Mouse (Mus musculus): ENCODE results near the gene Cntn5.

Cntn5 gene

GRCm38 (mm10) chr9:10904616-10905363, at the start of gene Cntn5:
Cntn5 (minus strand) TSS chr9:10904775.
- peak; percentile 11 for DNase-seq (ENCODE audit: low read depth, low spot score)

DNA sequence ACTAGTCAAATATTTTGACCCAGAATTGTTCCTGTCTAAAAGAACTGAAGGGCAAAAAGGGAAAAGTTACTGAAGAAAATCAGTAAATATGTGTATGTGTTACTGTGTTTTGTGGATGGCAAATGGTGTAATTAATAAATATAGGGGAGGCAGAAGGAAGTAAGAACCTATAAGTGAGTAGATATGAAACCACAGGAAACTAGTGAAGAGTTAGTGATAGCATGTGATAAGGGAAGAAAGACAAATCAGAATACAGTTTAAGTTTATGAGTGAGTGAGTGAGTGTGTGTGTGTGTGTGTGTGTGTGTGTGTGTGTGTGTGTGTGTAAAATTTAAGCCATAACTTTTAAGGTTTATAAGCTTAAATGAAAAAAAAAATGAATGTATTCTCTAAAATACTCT, 45.9 kb upstream of the Cntn5 start:
- DNase-seq (ENCODE audit: low read depth, low spot score), result no peak

DNA sequence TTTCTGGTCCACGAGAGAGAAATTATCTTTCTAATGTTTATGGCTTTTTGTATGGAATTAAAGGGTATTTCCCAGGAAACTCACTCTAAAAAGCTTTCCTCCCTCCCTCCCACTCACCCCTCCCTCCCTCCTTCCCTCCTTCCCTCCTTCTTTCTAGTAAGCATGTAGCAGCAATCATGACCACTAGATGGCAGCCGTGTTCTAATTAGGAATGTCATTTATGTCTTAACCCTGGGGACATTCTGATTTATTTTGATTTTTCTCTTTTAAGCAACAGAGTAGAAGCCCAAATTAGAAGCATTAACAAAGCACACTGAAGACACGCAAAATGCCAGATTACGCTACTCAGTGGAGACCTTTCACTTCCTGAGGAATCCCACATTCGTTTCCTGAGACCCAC, 5.0 kb upstream of the Cntn5 start:
- peak; percentile 64 for DNase-seq (ENCODE audit: low read depth, low spot score)

DNA sequence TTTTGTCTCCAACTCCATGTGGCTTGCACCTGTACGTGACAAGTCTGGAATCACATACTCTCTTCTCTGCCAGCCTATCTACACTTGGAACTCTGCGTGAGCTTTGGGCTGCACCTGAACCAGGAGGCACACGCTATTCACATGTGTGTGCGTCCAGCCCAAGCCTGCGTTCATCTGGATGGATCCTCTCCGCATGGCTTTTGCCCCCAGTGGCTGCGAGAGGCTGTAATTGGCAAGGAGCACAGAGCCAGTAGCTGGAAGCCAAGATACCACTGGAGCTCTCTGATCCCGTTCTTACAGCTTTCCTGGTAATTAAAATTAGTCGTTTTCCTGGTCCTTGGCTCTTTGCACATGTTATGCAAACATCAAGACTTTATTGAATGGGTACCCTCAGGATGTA, 1.1 kb upstream of the Cntn5 start:
- no peak for DNase-seq (ENCODE audit: low read depth, low spot score)

DNA sequence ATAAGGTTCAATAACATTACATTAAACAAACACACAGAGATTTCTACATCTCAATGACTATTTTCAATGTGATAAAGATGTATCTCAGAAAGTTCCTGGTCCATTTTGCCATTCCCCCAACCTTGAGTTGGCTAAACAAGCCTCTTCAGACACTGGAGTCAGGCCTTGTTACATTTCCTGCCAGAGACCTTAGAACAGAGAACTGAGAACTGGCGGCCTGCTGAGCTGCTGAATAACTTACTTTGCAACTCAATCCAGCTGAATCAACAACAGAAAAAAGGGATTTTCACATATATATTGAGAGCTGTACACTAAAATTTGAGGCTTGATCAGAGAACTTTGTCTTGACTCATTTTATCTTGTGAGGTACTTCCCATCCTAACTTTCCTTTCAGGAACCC, 24.8 kb downstream of the Cntn5 start:
- no peak for DNase-seq (ENCODE audit: low read depth, low spot score)

GRCm38 (mm10) chr9:10873881-10874280, 30.7 kb downstream of the Cntn5 start:
- no peak for DNase-seq (ENCODE audit: low read depth, low spot score)

- no peak for DNase-seq (ENCODE audit: low read depth, low spot score)
Measured at GRCm38 (mm10) chr9:10856204-10856892, 48.2 kb downstream of the Cntn5 start.

GRCm38 (mm10) chr9:10816711-10817110, 87.9 kb downstream of the Cntn5 start:
- no peak for DNase-seq (ENCODE audit: low read depth, low spot score)

- DNase-seq (ENCODE audit: low read depth, low spot score), result no peak
Measured at GRCm38 (mm10) chr9:10797158-10797557, 107.4 kb downstream of the Cntn5 start.

DNA sequence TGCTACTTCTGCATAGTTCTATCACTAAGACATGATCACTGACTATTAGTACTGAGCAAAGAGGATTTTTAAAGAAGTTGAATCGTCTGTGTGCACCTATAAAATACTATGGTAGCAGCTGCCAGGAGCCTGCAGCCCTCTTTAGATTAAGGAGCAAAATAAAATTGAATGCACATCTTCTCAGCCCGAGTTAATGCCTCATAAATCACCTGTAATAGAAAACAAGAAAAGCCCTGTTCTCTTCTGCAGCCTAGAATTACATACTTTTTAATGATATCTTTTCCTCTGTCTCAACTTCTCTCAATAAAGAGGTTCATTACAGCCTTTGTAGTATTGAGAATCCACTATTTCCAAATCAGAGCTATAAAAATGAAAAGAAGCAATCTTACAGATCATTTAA, 109.5 kb downstream of the Cntn5 start:
- no peak for DNase-seq (ENCODE audit: low read depth, low spot score)

DNA sequence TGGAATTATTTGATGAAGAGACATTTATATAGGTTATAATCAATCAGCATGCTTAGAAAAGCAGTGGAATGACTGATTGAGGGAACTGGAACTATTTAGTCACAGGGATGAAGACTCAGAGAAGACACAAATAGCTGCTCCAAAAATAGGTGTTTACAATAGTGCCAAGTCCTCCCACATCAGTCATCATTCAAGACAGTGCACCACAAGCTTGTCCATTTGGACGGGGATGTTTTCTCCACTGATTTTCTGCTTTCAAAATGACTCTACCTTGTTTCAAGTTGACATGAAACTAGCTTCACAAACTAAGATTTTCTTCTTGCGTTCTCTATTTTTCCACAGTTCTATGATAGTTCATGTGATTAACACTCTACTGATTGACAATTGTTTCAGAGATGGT, 172.7 kb downstream of the Cntn5 start:
- no peak for DNase-seq (ENCODE audit: low read depth, low spot score)

DNA sequence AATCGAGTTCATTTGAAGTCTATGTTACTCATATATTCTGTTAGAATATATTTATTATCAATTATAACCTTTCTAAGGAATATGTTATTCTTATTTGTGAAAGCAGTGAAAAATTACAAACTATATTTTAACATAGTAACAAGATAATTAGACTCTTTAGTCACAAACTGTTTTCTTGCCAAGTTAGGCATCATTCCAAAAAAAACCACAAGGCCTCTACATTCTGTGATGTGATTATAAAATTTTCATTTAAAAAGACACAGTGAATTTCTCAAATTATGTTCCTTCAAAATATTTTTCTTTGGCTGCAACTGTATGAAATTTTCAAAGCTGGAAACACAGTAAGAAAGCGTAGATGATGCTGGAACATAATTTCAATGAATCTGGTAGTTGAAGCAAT, 180.4 kb downstream of the Cntn5 start:
- no peak for DNase-seq (ENCODE audit: low read depth, low spot score)

- DNase-seq (ENCODE audit: low read depth, low spot score), result no peak
Measured at GRCm38 (mm10) chr9:10722121-10722520, 182.5 kb downstream of the Cntn5 start.

DNA sequence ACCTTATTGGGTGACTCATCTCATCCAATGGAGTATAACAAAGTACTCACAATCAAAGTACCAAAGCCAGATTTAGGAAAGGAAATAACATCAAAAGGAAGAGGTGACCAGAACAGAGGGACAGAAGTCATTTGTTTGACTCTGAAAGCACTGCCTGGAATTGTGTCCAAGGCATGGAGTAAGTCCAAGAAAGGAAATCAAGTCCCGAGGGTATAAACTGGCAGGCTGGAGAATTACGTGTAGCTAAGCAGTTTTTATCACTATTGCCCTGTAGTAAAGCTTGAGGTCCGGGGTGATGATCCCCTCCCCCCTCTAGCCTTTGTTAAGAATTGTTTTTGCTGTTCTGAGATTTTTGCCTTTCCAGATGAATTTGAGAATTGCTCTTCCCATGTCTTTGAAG, 185.6 kb downstream of the Cntn5 start:
- no peak for DNase-seq (ENCODE audit: low read depth, low spot score)

GRCm38 (mm10) chr9:10713641-10714040, 190.9 kb downstream of the Cntn5 start:
- no peak for DNase-seq (ENCODE audit: low read depth, low spot score)

DNA sequence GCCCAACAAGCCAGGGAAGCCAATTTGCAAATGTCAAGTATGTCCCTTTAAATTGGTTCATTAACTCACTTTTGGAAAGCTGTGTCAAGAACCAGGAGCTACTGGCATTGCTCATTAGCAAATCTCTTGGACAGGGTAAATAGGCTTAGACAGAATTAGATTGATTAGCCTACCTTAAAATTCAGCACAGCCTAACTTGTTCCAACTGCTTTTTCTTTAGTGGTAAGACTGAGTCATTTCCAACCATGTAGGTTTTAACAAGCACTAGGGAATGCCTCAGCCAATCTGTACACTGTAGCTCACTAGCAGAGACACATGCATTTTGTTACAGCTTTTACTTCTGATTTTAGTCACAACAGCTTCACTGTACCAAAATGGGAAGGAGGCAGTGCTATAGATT, 222.9 kb downstream of the Cntn5 start:
- no peak for DNase-seq (ENCODE audit: low read depth, low spot score)

- no peak for DNase-seq (ENCODE audit: low read depth, low spot score)
Measured at GRCm38 (mm10) chr9:10681181-10681580, 223.4 kb downstream of the Cntn5 start.

- DNase-seq (ENCODE audit: low read depth, low spot score), result no peak
Measured at GRCm38 (mm10) chr9:10668676-10669075, 235.9 kb downstream of the Cntn5 start.

DNA sequence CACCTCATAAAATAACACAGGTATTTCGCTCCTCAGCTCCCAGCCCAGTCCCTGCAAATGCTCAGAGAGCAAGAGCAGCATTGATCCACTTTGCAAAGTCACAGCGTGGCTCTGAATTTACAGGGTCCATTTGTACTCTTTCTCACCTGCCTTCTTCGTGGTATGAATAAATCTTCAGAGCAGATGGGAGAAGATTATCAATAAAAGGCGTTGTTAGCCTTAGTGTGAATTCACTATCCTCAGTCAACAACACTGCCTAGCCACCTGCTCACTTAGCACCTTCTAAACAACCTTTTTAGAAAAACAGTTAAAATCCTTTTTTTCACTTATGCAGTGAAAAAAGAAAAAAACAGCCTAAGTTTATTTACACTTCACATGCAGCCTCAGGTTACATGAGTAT, 237.1 kb downstream of the Cntn5 start:
- no peak for DNase-seq (ENCODE audit: low read depth, low spot score)

DNA sequence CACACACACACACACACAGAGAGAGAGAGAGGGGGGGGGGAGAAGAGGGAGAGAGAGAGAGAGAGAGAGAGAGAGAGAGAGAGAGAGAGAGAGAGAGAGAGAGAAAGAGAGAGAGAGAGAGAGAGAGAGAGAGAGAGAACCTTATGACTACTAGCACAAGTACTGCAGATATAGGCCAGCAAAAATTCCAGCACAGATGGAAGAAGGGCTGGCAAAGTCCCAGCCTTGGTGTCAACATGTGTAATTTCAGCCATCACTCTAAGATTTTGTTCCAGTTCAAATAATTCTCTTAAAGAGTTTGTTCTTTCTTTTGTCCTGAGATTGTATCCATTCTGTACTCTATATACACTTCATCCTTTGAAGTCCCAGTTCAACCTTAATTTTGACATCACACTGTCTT, 238.8 kb downstream of the Cntn5 start:
- DNase-seq (ENCODE audit: low read depth, low spot score), result no peak

DNA sequence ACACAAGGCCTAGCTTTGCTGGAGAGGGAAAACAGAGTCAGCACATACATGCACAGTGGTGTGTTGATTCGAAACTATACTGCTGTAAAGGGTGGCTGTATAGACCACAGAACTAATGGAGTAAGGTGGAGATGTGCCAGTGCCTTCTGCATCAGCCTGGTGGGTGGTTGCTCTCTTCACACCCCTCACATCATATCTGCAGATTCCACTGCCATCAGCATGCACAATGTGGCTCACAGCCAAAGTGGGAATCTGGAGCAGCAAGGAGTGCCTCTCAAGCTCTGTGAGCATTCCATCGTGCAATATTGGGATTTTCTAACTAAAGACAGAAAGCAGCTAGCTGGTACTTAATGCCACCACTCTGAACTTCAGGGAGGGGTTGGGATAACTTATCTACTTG, 241.5 kb downstream of the Cntn5 start:
- DNase-seq (ENCODE audit: low read depth, low spot score), result no peak

- DNase-seq (ENCODE audit: low read depth, low spot score), result no peak
Measured at GRCm38 (mm10) chr9:10659478-10659877, 245.1 kb downstream of the Cntn5 start.

DNA sequence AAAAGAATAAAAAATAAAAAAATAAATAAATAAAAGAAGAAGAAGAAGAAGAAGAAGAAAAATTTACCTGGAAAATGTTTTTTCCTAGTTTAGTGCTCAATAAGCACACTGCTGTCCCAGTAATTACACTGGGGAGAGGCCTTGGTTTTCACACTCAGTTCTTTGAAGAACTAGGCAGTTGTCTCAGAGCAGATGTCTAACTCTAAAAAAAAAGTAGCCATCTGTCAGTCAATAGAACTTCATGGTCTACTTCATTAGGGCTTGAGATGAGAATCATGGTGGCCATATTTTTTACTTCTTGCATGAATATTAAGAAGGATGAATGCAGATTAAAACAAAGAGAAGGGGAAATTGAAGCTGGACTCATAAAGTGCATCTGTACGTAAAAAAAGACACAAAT, 246.5 kb downstream of the Cntn5 start:
- no peak for DNase-seq (ENCODE audit: low read depth, low spot score)
